Mouse (Mus musculus) G1E (cell line): ENCODE results near the gene S1pr5. TPM values are rescaled to one million over a fixed set of nuclear protein-coding genes. Genes with fewer than 3 reads are reported as not detected.
"Not testable (repeated sequence)": the region's sequence is repeated elsewhere in the genome, so short reads cannot be mapped to it uniquely, and the experiment has no call there.

ENCODE experiments used
- ATAC-seq: 2 replicates; pipeline ENCODE4 v1.8.0; 2016; ENCODE audit warnings: mild to moderate bottlenecking; ENCODE audit not compliant: insufficient number of reproducible peaks, poor library complexity, low FRiP score, severe bottlenecking; ENCODE audit errors: extremely low read depth
- DNase-seq: peaks from one replicate; pipeline ENCODE4 v3.0.0; 2012; ENCODE audit warnings: low spot score
- H3K27me3 ChIP-seq: 2 replicates; pipeline ENCODE4 v1.6.1; 2012; ENCODE audit warnings: mild to moderate bottlenecking, low read length, inconsistent platforms; ENCODE audit not compliant: insufficient read depth
- H3K36me3 ChIP-seq: replicated peaks from 2 replicates; pipeline ENCODE3; 2012; ENCODE audit warnings: mild to moderate bottlenecking, inconsistent platforms
- H3K4me1 ChIP-seq: 2 replicates; pipeline ENCODE4 v1.6.1; 2012; ENCODE audit warnings: low read depth, low read length, inconsistent platforms, mixed read lengths; ENCODE audit not compliant: insufficient read depth
- H3K4me3 ChIP-seq: 2 replicates; pipeline ENCODE4 v1.5.1; 2012; ENCODE audit warnings: low read depth, mild to moderate bottlenecking, inconsistent platforms, low read length, moderate library complexity, mixed read lengths
- H3K9me3 ChIP-seq: replicated peaks from 2 replicates; pipeline ENCODE4 v1.6.1; 2012; ENCODE audit warnings: inconsistent platforms
- CTCF ChIP-seq: IDR thresholded peaks from 2 replicates; pipeline ENCODE4 v1.5.1; 2012; ENCODE audit warnings: low read depth, low read length, inconsistent platforms, mixed read lengths
- GATA1 ChIP-seq: IDR thresholded peaks from 2 replicates; pipeline ENCODE4 v1.6.1; 2012; ENCODE audit warnings: borderline replicate concordance, low read length, inconsistent platforms, mixed read lengths
- GATA2 ChIP-seq: IDR thresholded peaks from 2 replicates; pipeline ENCODE4 v1.6.1; 2012; ENCODE audit warnings: low read depth, low read length, inconsistent platforms, borderline replicate concordance
- POLR2AphosphoS5 ChIP-seq: IDR thresholded peaks from 2 replicates; pipeline ENCODE4 v1.6.1; 2012; ENCODE audit warnings: low read depth, low read length, inconsistent platforms; ENCODE audit not compliant: insufficient replicate concordance
- TAL1 ChIP-seq: conservative IDR thresholded peaks from 2 replicates; pipeline ENCODE4 v1.6.1; 2012; ENCODE audit warnings: low read depth, low read length, inconsistent platforms, mixed read lengths
- polyA plus RNA-seq: library from polyadenylated mRNA; stranded (reverse); fragments of >175 nt; gene quantifications from 2 replicates; pipeline ENCODE4 v1.2.3, GENCODE M21; 2012
- total RNA-seq, 2 experiments: library from RNA; stranded (forward) in 1 of 2; stranded (reverse) in 1 of 2; fragments of 200-1000 nt in 1 of 2; fragments of >200 nt in 1 of 2; fragmentation: Nextera tagmentation in 1 of 2; gene quantifications; 2 replicates each; pipeline ENCODE4 v1.2.3; 2014 to 2017

The S1pr5 gene
- total and polyA plus RNA-seq, 3 experiments = 0.11 TPM; not detected in 2

GRCm38 (mm10) chr9:21264272-21264999 lies 16.2 kb upstream of the S1pr5 start:
- H3K4me1 ChIP-seq = peaks cover 54% of the 10 kb centered on the region
- H3K9me3 ChIP-seq = no peaks in the 10 kb centered on the region
- peak; percentile 19 for ATAC-seq
- TF ChIP-seq POLR2AphosphoS5 = no peak
- no peak for TF ChIP-seq CTCF
- peak; percentile 40; the same call in 1 of the 2 replicates for TF ChIP-seq TAL1
- no peak for TF ChIP-seq GATA1
- TF ChIP-seq GATA2 = no peak
- H3K4me3 ChIP-seq = peak overlapping the region; percentile 90
- peaks cover 32% of the 10 kb centered on the region for H3K36me3 ChIP-seq
- no peaks in the 10 kb centered on the region for H3K27me3 ChIP-seq
- DNase-seq = peak; percentile 34

GRCm38 (mm10) chr9:21261831-21262230 lies 13.6 kb upstream of the S1pr5 start:
- TF ChIP-seq GATA1 = no peak
- TF ChIP-seq POLR2AphosphoS5 = no peak
- no peak for TF ChIP-seq GATA2
- no peak overlapping the region for H3K4me3 ChIP-seq
- no peak for ATAC-seq
- H3K36me3 ChIP-seq = peaks cover 7% of the 10 kb centered on the region
- H3K27me3 ChIP-seq = 0 out of 2 replicates have a peak, but pooled peaks cover 2% of the 10 kb centered on the region
- H3K9me3 ChIP-seq = no peaks in the 10 kb centered on the region
- no peak for DNase-seq
- peaks cover 48% of the 10 kb centered on the region for H3K4me1 ChIP-seq

- TF ChIP-seq CTCF (no peak), GATA2 (no peak), POLR2AphosphoS5 (no peak), TAL1 (no peak), GATA1 (no peak)
- Histone ChIP-seq H3K9me3 (no peaks in the 10 kb centered on the region), H3K27me3 (0 out of 2 replicates have a peak, but pooled peaks cover 7% of the 10 kb centered on the region), H3K4me1 (peaks cover 35% of the 10 kb centered on the region), H3K36me3 (no peaks in the 10 kb centered on the region), H3K4me3 (no peak overlapping the region)
- ATAC-seq = no peak
- no peak for DNase-seq
Measured at GRCm38 (mm10) chr9:21260491-21261040, 12.3 kb upstream of the S1pr5 start.

GRCm38 (mm10) chr9:21256349-21256748 lies 8.1 kb upstream of the S1pr5 start:
- Histone ChIP-seq H3K27me3 (peaks cover 39% of the 10 kb centered on the region), H3K4me1 (peaks cover 21% of the 10 kb centered on the region; the same call in 1 of the 2 replicates)
- not testable (repeated sequence) for H3K9me3 ChIP-seq, H3K36me3 ChIP-seq, H3K4me3 ChIP-seq, ATAC-seq, DNase-seq

- peaks cover 29% of the 10 kb centered on the region for H3K4me1 ChIP-seq
- DNase-seq (no peak), ATAC-seq (no peak)
- H3K9me3 ChIP-seq = no peaks in the 10 kb centered on the region
- H3K36me3 ChIP-seq = no peaks in the 10 kb centered on the region
- no peak for TF ChIP-seq GATA1
- no peak for TF ChIP-seq CTCF
- no peak for TF ChIP-seq POLR2AphosphoS5
- no peak for TF ChIP-seq GATA2
- no peak for TF ChIP-seq TAL1
- no peak overlapping the region; the same call in 1 of the 2 replicates for H3K4me3 ChIP-seq
- H3K27me3 ChIP-seq = peaks cover 55% of the 10 kb centered on the region
Measured at GRCm38 (mm10) chr9:21254690-21255089, 6.4 kb upstream of the S1pr5 start.

- DNase-seq (no peak), ATAC-seq (no peak)
- Histone ChIP-seq H3K4me1 (peaks cover 28% of the 10 kb centered on the region), H3K4me3 (no peak overlapping the region), H3K9me3 (no peaks in the 10 kb centered on the region), H3K27me3 (peaks cover 73% of the 10 kb centered on the region), H3K36me3 (no peaks in the 10 kb centered on the region)
- TF ChIP-seq GATA2 = no peak
- no peak for TF ChIP-seq TAL1
- TF ChIP-seq POLR2AphosphoS5 = no peak
- TF ChIP-seq GATA1 = no peak
- no peak for TF ChIP-seq CTCF
Measured at GRCm38 (mm10) chr9:21251116-21251735, 3.0 kb upstream of the S1pr5 start.
